In the genomic region with DNA sequence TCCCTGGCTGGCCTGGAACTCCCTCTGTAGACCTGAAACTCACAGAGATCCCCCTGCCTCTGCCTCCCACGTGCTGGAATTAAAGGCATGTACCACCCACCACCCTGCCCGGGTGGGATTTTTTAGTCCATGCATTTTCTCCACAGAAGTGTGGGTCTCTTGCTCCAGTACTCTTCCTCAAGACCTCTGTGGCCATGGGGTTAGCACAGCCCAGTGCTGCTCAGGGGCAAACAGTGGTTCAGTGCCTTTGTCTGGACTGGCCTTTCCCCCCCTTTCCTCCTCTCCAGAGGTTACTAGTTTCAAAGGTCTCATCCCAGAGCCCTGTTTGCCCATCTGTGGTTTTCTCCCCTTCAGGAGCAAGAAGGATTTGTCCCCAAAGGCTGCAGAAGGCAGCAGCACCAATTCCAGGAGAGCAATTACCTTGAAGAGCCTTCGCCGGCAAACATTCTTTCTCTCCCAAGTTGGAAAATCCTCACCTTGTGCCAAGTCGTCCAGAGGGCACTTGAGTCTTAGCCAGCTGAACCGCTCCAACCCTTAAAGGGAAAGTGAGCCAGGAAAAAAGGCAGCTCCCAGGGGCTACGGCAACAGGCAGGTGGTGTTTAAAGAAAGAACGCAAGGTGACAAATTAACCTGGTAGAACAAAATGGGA, we compare ENCODE assay signal across 11 mouse cellular contexts. TPM values are rescaled to one million over a fixed set of nuclear protein-coding genes. Genes with fewer than 3 reads are reported as not detected.
DNase-seq lines count a peak whose midpoint lies in the region; ATAC-seq and TF ChIP-seq lines count a peak whose summit lies in the region.
"Had no signal": no experiment of that assay in that cellular context is flagged by ENCODE, and none has a peak within 500 bp of the region (broad histone marks: within the 10 kb centered on the region; RNA-seq: fewer than 3 reads in every experiment).

No protein-coding gene starts in this region.

- H3K4me3 ChIP-seq in liver, postnatal 0 days (ENCODE audit: low read depth, low read length), result no peak overlapping the region
- H3K4me3 ChIP-seq in liver, embryonic 12.5 days, result no peak overlapping the region
- no peak overlapping the region for H3K4me3 ChIP-seq in brown adipose tissue, adult 24 weeks (ENCODE audit: insufficient read depth, low read depth, low read length)
- no peak overlapping the region for H3K4me3 ChIP-seq in forebrain, embryonic 14.5 days (ENCODE audit: low read depth, low read length)
- H3K4me3 ChIP-seq: midbrain, embryonic 10.5 days had no signal

- TF ChIP-seq EP300 in liver, postnatal 0 days (IDR thresholded peaks at IDR 0.05; ENCODE audit: low read depth), result no peak

- no peak overlapping the region for H3K9ac ChIP-seq in liver, postnatal 0 days (replicated peaks)
- no peak overlapping the region for H3K9ac ChIP-seq in liver, embryonic 12.5 days
- no peak overlapping the region for H3K9ac ChIP-seq in forebrain, embryonic 14.5 days (ENCODE audit: low read length)

- DNase-seq in liver, postnatal 0 days, result peak; percentile 19
- DNase-seq in kidney, adult 8-10 months, result peak; percentile 91 to 93
- peak; percentile 34 for DNase-seq in ovary, postnatal 14 days (ENCODE audit: low spot score)
- no peak for DNase-seq in right cerebral cortex, postnatal 10 days (ENCODE audit: low spot score in 2 of 2)
- no peak for DNase-seq in embryo, embryonic 10 days (ENCODE audit: low spot score)
- no peak for DNase-seq in forebrain, embryonic 14.5 days (ENCODE audit: low spot score)
- DNase-seq: cerebellum, adult 9-10 months had no signal

- no peak for ATAC-seq in liver, postnatal 0 days
- ATAC-seq in liver, embryonic 12.5 days, result no peak
- ATAC-seq in forebrain, embryonic 14.5 days, result no peak

- no peaks in the 10 kb centered on the region for H3K27me3 ChIP-seq in liver, postnatal 0 days (ENCODE audit: insufficient read depth, low read length)
- no peaks in the 10 kb centered on the region for H3K27me3 ChIP-seq in liver, embryonic 12.5 days (replicated peaks)
- H3K27me3 ChIP-seq in forebrain, embryonic 14.5 days (replicated peaks; ENCODE audit: control insufficient read depth, insufficient read depth, low read length), result no peaks in the 10 kb centered on the region

- H3K4me1 ChIP-seq in liver, postnatal 0 days (ENCODE audit: insufficient read depth), result no peaks in the 10 kb centered on the region
- no peaks in the 10 kb centered on the region; the same call in 1 of the 2 replicates for H3K4me1 ChIP-seq in liver, embryonic 12.5 days
- peaks cover 20% of the 10 kb centered on the region for H3K4me1 ChIP-seq in brown adipose tissue, adult 24 weeks (ENCODE audit: control insufficient read depth, insufficient read depth, insufficient read length, low read length)
- H3K4me1 ChIP-seq in forebrain, embryonic 14.5 days (ENCODE audit: control insufficient read depth, insufficient read depth, low read length), result no peaks in the 10 kb centered on the region
- H3K4me1 ChIP-seq: midbrain, embryonic 10.5 days had no signal

- 80% methylated on average over 8 of the region's 8 CpGs for WGBS in liver, postnatal 0 days (ENCODE audit: insufficient replicate concordance)
- 79% methylated on average over 8 of the region's 8 CpGs for WGBS in liver, embryonic 12.5 days (ENCODE audit: insufficient replicate concordance)
- WGBS in forebrain, embryonic 14.5 days, result 79% methylated on average over 8 of the region's 8 CpGs

- no peak overlapping the region for H3K4me2 ChIP-seq in liver, postnatal 0 days (ENCODE audit: low read depth, low read length)
- no peak overlapping the region for H3K4me2 ChIP-seq in liver, embryonic 12.5 days
- no peak overlapping the region for H3K4me2 ChIP-seq in forebrain, embryonic 14.5 days (ENCODE audit: low read length)

- no peaks in the 10 kb centered on the region for H3K36me3 ChIP-seq in liver, postnatal 0 days (replicated peaks; ENCODE audit: insufficient read depth, low read length)
- no peaks in the 10 kb centered on the region for H3K36me3 ChIP-seq in liver, embryonic 12.5 days
- H3K36me3 ChIP-seq in forebrain, embryonic 14.5 days (ENCODE audit: control insufficient read depth, insufficient read depth, low read length), result no peaks in the 10 kb centered on the region
- H3K36me3 ChIP-seq: G1E; midbrain, embryonic 10.5 days had no signal

- no peak for TF ChIP-seq CTCF in liver, postnatal 0 days (IDR thresholded peaks at IDR 0.05; ENCODE audit: low read depth)

- no peak overlapping the region for H3K27ac ChIP-seq in liver, postnatal 0 days (ENCODE audit: low read depth)
- no peak overlapping the region for H3K27ac ChIP-seq in liver, embryonic 12.5 days
- H3K27ac ChIP-seq in brown adipose tissue, adult 24 weeks (replicated peaks; ENCODE audit: low read depth, low read length), result peak overlapping the region; percentile 89
- H3K27ac ChIP-seq in forebrain, embryonic 14.5 days (ENCODE audit: low read depth, low read length), result no peak overlapping the region
- H3K27ac ChIP-seq: midbrain, embryonic 10.5 days had no signal

- no peaks in the 10 kb centered on the region for H3K9me3 ChIP-seq in liver, postnatal 0 days (ENCODE audit: low read length)
- H3K9me3 ChIP-seq in liver, embryonic 12.5 days (replicated peaks), result no peaks in the 10 kb centered on the region
- H3K9me3 ChIP-seq in forebrain, embryonic 14.5 days (replicated peaks; ENCODE audit: control insufficient read depth, low read length), result no peaks in the 10 kb centered on the region
- H3K9me3 ChIP-seq: G1E had no signal

RNA-seq across cellular contexts. Expression of a gene that starts 45.1 kb away (rescaled TPM):
- polyA plus RNA-seq in liver, postnatal 0 days (2015; fragmentation: Nextera tagmentation; extraction: Ambion mirVana), result 14.2 and 14.5 TPM in 2 replicates
- polyA plus RNA-seq in liver, embryonic 12.5 days (2016; fragmentation: Nextera tagmentation; extraction: Ambion mirVana), result 12.3 and 14.0 TPM in 2 replicates
- 102 and 114 TPM in 2 replicates for polyA plus RNA-seq in brown adipose tissue, adult 24 weeks (2012; ENCODE audit: insufficient read depth, insufficient read length, missing spikeins)
- polyA plus RNA-seq in forebrain, embryonic 14.5 days (2014; fragmentation: Nextera tagmentation; extraction: Ambion mirVana), result 18.7 and 27.7 TPM in 2 replicates

RNA-seq across cellular contexts. Expression of a gene that starts 45.8 kb away (rescaled TPM):
- polyA plus RNA-seq in liver, postnatal 0 days (2015; fragmentation: Nextera tagmentation; extraction: Ambion mirVana), result 35.3 and 38.9 TPM in 2 replicates
- polyA plus RNA-seq in liver, embryonic 12.5 days (2016; fragmentation: Nextera tagmentation; extraction: Ambion mirVana), result 40.4 and 42.2 TPM in 2 replicates
- polyA plus RNA-seq in brown adipose tissue, adult 24 weeks (2012; ENCODE audit: insufficient read depth, insufficient read length, missing spikeins), result 56.9 and 57.0 TPM in 2 replicates
- 31.4 and 36.8 TPM in 2 replicates for polyA plus RNA-seq in forebrain, embryonic 14.5 days (2014; fragmentation: Nextera tagmentation; extraction: Ambion mirVana)

RNA-seq across cellular contexts. Expression of a gene that starts 57.2 kb away (rescaled TPM):
- not detected in 2 replicates for polyA plus RNA-seq in liver, postnatal 0 days (2015; fragmentation: Nextera tagmentation; extraction: Ambion mirVana)
- not detected in 2 replicates for polyA plus RNA-seq in liver, embryonic 12.5 days (2016; fragmentation: Nextera tagmentation; extraction: Ambion mirVana)
- polyA plus RNA-seq in brown adipose tissue, adult 24 weeks (2012; ENCODE audit: insufficient read depth, insufficient read length, missing spikeins), result not detected in 2 replicates
- not detected in 2 replicates for polyA plus RNA-seq in forebrain, embryonic 14.5 days (2014; fragmentation: Nextera tagmentation; extraction: Ambion mirVana)
- polyA plus RNA-seq: G1E; midbrain, embryonic 10.5 days had no signal

Comparison
In these comparisons a context has a peak if more than half of its experiments do, and no peak if none do; other contexts are left out.
1. DNase-seq: peak in liver, postnatal 0 days (single experiment), kidney, adult 8-10 months (2 of 2) and ovary, postnatal 14 days (single experiment); none in right cerebral cortex, postnatal 10 days (0 of 2), embryo, embryonic 10 days (single experiment) and forebrain, embryonic 14.5 days (single experiment).